Mouse (Mus musculus) adipocyte (in vitro differentiated cells): ENCODE measurements around the gene Tmem44.
A peak's percentile ranks its signal among the peaks of the same experiment; 100 is the strongest.
"Not testable (repeated sequence)": the region's sequence is repeated elsewhere in the genome, so short reads cannot be mapped to it uniquely, and the experiment has no call there.

Source experiments
- DNase-seq: peaks from one replicate; pipeline ENCODE4 v3.0.0-alpha.2; 2016; ENCODE audit warnings: low spot score

Gene Tmem44

DNA sequence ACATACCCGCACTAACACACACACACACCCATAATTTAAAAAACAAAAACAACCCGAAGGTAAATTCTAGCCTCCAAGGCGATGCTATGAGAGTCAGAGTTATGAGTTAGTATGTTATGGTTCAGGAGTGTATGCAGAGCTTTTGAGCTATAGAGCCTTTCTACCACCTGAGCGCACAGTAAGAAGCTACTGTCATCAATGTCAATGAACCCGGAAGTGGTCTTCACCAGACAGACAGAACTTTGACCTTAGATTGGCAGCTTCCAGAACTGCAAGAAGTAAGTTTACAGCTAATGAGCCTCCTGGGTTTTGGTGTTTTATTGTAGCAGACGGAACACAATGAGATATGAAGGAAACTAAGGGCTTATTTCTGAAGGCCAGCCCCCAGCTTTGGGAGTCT, 55.8 kb downstream of the Tmem44 start:
- no peak for DNase-seq

- DNase-seq, result no peak
These were observed 58.9 kb downstream of the Tmem44 start for GRCm38 (mm10) chr16:30491742-30492141.

GRCm38 (mm10) chr16:30490791-30491190, 59.9 kb downstream of the Tmem44 start:
- DNase-seq, result no peak

DNA sequence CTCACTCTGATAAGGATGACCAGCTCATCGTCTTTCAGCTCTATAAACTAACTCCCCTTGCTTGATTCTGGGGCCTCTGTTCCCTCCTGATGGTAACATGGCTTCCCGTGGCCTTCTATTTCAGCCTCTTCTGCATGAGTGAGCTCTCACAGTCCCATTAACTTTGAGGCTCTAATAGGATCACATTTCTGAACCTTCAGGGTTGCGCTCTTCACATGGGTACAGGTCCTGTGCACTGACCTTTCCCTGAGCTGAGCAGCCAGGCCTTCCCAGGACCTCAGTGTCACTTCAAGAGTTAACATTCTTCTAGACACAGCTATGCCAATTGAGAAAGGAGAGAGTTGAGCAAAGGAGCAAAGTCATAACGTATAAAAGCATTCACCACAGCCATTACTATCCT, 60.3 kb downstream of the Tmem44 start:
- DNase-seq, result no peak

GRCm38 (mm10) chr16:30489662-30490061, 61.0 kb downstream of the Tmem44 start:
- peak; percentile 84 for DNase-seq

DNA sequence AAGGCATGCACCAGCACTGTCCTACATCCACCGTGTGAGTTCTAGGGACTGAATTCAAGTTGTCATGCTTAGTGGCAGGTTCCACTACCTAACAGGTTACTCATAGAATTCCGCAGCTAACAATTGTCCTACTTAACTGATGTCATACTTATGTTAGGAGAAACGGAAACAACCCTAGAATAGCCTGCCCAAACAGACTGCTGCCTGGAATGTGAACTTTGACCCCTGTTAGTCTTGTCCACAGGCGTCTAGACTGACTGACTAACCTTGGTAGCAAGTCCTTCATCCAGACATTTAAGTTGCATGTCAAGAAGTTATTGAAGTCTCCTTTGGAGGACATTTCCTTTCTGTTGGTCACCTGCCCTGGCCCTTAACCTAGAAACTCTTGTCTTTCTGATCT, 64.1 kb downstream of the Tmem44 start:
- DNase-seq, result no peak

GRCm38 (mm10) chr16:30477791-30478190, 72.9 kb downstream of the Tmem44 start:
- no peak for DNase-seq

- DNase-seq, result no peak
These were observed 73.6 kb downstream of the Tmem44 start for GRCm38 (mm10) chr16:30477006-30477405.

- DNase-seq, result peak; percentile 94
These were observed 74.8 kb downstream of the Tmem44 start for GRCm38 (mm10) chr16:30475633-30476461.

DNA sequence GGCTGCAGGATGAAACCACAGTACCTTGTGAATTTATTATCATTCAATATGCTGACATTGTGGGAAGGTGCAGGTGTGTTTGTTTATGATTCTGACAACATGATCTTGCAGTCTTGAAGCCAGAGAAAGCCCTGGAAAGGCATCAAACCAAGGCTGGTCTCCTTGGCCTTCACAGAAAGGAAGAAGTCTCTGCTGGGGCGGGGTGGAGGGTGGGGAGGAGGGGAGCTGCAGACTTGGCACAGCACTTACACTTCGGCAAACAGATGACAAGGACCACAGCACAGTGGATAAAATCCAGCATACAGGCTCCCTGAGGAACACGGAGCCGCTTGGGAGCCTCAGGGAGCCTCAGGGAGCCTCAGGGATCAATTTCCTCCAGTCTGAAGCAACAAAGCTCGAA, 78.2 kb downstream of the Tmem44 start:
- no peak for DNase-seq

DNA sequence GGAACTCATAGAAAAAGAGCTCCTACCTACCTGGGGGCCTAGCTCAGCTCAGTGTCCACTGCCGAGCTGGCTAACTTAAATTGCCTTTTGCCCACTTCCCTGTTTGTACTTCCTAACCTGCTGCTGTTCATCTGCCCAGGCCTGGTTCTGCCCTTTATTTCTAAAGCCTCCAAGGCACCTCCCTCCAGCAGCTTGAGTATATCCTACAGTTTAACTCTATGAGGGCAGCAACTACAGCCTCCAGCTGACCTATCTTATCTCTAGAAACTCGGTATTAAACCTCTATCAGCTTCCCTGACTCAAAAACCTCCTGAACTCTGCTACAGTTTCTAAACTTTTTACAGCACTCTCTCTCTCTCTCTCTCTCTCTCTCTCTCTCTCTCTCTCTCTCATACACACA, 78.7 kb downstream of the Tmem44 start:
- DNase-seq, result no peak

GRCm38 (mm10) chr16:30468944-30469343, 81.7 kb downstream of the Tmem44 start:
- no peak for DNase-seq

DNA sequence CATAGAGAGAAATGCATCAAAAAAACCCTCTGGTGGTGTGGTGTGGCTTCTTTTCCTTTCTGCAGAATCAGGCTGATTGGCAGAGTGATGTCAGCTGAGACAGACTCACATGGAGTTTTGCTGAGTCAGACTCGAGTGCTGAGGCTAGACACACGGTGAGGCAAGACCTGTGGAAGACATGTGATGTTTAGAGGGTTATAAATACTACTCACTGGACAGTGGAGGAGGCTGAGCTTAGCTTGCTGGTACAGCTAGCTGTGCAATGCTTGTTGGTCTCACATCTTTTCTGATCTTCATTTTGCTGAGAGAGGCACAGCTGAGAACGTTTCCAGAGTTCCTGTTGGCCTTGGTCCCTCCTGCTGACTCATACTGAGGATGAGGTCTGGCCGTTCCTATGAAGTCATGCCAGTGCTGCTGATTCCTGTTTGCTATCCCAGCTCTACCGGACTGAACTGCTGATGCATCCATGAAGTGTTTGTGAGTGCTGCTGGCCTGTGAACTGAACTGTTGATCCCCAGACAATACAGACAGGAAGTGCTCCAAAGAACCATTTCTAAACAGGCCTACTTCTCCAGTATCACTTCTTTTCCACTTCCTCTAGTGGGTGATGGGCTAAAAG, 84.9 kb downstream of the Tmem44 start:
- DNase-seq, result peak; percentile 86

DNA sequence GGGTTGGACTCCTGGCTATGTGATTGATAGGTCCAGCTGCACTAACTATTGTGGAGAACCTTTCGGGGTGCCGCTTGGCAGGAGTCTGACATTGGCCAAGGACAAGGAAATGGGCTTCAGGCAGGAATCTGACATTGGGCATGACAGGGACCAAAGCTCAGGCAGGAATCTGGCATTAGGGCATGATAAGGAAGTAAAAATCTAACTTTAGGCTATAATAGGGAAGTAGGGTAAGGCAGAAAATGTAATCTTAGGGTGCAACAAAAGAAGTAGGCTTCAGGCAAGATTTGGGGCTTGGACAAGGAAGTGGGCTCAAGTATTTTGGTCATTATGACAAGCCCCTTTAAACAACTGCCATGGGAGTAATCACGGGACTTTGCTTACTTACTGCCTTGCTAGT, 85.9 kb downstream of the Tmem44 start:
- not testable (repeated sequence) for DNase-seq
